Mouse (Mus musculus) brain, embryonic 14.5 days (tissue): ENCODE data around the gene Disp2. TPM values are rescaled to one million over a fixed set of nuclear protein-coding genes. Genes with fewer than 3 reads are reported as not detected.
A peak's percentile ranks its signal among the peaks of the same experiment; 100 is the strongest.

Experiments used
- DNase-seq: peaks from one replicate; pipeline ENCODE4 v3.0.0-alpha.2; 2011; ENCODE audit warnings: low read depth
- CTCF ChIP-seq: fragments of 200-500 bp; IDR thresholded peaks from 2 replicates; pipeline ENCODE4 v1.5.1; 2012; ENCODE audit warnings: inconsistent platforms, mild to moderate bottlenecking, moderate library complexity, borderline replicate concordance; ENCODE audit not compliant: insufficient read depth, insufficient read length; ENCODE audit errors: extremely low read depth
- POLR2A ChIP-seq: fragments of 200-500 bp; IDR thresholded peaks from 2 replicates; pipeline ENCODE4 v1.6.1; 2012; ENCODE audit warnings: mild to moderate bottlenecking, inconsistent platforms, borderline replicate concordance; ENCODE audit not compliant: poor library complexity, insufficient read depth, insufficient read length, severe bottlenecking; ENCODE audit errors: extremely low read depth
- polyA plus RNA-seq: library from polyadenylated mRNA; depleted of rRNA; stranded (reverse); fragments of >200 nt; gene quantifications from 2 replicates; pipeline ENCODE4 v1.2.3, GENCODE M21; 2012

The Disp2 gene
- polyA plus RNA-seq, 1 experiment, result 108 TPM

DNA sequence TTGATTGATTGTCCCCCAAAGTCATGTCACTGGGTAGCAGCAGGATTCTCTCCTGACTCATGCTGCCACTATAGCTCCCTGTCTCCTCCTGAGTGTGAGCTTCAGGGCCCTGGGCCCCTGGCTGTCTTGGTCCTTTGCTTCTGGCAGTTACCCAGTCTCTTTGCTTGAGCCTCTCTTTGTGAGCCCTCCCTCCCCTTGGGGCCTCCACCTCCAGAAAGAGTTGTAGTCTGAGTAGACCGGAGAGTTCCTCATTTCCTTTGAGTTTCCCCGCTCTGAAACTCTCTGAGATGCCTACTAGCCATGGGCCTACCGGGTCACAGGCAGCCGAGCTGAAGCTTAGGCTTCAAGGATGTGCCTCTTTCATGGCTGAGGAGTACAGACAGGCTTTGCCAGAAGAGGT is 14.1 kb downstream of the Disp2 start:
- no peak for TF ChIP-seq CTCF
- no peak for TF ChIP-seq POLR2A
- no peak for DNase-seq

DNA sequence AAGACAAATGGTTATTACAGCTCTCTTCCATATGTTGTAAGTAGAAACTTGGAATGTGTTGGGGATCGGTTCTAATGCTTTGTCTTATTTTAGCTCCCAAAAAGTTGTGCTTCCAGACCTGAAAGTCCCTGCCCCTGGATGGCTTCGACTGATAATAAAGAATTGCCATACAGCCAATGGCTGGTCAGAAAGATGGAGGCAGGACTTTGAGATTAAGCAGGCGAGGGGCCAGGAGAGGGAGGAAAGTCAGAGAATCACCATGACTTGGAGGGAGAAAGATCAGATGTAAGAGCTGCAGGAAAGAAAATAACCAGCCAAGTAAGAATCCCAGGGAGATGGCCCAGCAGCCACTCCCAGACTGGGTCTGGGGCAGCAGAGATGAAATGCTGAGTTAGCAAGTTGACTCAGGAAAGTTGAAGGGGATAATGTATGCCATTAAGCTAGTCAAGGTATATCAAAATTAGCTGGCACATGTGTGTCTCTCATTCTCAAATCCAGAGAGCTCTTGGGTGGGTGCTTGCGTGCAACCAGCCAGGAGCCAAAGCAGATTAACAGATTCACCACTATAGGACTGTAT is 23.1 kb downstream of the Disp2 start:
- no peak for TF ChIP-seq POLR2A
- TF ChIP-seq CTCF, result no peak
- no peak for DNase-seq

- no peak for TF ChIP-seq POLR2A
- DNase-seq, result no peak
These were observed 25.0 kb downstream of the Disp2 start for GRCm38 (mm10) chr2:118804474-118804873.

GRCm38 (mm10) chr2:118805137-118805536 is 25.6 kb downstream of the Disp2 start:
- no peak for DNase-seq
- TF ChIP-seq CTCF (no peak), POLR2A (no peak)

GRCm38 (mm10) chr2:118805756-118806155 is 26.2 kb downstream of the Disp2 start:
- TF ChIP-seq POLR2A (no peak), CTCF (no peak)
- no peak for DNase-seq

- TF ChIP-seq CTCF (no peak), POLR2A (no peak)
- no peak for DNase-seq
These were observed 27.3 kb downstream of the Disp2 start for GRCm38 (mm10) chr2:118806860-118807259.

- TF ChIP-seq POLR2A (no peak), CTCF (no peak)
- DNase-seq, result no peak
These were observed 31.3 kb downstream of the Disp2 start for GRCm38 (mm10) chr2:118810861-118811260.

DNA sequence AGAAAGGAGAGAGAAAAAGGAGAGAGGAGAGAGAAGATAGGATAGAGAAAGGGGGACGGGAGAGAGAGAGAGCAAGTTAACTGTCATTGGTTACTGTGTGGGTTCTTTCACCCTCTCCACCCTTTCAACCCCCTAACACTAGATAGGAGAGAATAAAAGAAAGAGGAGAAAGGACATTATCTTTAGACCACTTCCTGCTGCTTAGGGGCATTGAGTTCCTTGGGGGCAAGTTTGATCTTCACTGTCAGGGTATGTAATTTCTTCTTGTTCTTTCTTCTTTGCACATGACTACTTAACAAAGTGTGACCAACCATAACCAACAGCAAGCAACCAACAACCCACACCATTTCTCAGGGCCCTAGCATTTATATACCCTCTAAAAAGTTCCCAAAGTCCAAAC is 33.2 kb downstream of the Disp2 start:
- DNase-seq, result no peak
- TF ChIP-seq POLR2A (no peak), CTCF (no peak)

DNA sequence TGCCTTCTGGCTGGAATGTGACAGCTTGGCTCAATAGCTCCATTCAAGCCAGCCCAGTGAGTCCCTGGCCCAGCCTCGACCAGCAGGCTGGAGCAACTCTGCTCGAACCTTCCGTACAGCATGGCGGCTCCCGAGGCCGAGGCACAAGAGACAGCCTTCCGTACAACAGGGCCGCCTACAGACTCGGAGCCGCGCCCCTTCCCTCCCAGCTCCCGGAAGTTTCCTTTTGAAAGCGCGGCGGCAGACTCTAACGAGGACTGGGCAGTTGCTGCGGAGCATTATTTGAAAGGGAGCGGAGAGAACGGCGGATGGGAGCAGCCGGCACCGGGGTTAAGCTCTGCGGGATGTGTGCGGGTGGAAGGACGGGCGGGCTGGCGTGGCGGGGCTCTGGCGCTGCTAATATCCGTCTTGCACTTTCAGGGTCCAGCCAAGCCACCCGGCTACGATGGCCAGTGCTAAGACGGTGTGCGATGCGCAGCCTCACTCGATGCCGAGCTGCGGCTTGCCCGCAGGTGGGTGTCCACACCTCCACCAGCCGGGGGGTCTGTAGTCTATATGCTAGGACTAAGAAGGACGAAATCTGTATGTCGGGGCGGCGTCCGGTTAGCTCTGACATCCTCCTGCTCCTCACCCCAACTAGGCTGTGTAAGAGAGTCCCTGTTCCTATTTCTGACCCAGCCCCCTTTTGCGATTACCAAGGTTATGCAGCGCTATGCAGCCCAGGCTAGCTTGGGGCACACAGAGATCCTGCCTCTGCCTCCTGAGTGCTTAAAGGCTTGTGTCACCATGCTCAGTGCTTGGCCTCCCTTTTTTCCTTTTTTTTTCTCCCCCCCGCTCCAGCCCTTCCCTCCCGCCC is 34.7 kb downstream of the Disp2 start, which contains the start of gene Knstrn:
Gene Knstrn (plus strand): TSS at position 23 of the 856 bp plus-strand sequence.
- DNase-seq, result peak; percentile 98
- TF ChIP-seq POLR2A (no peak), CTCF (no peak)

DNA sequence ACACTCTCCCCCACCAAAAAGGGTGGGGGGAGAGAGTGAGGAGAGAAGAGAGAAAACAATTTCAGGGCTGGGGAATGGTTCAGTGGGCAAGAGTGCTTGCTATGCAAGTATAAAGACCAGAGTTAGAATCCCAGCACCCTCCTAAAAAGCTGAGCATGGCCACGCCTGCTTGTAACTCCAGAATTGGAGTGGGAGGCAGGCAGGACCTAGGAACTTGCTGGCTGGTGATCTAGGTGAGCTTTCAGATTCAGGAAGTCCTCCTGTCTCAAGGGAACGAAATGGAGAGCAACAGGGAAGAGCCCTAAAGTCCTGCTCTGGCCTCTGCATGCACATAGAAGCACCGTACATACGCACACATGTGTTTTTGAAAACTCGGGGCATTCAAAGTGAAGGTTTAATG is 43.3 kb downstream of the Disp2 start:
- TF ChIP-seq POLR2A (no peak), CTCF (no peak)
- no peak for DNase-seq

- TF ChIP-seq CTCF, result no peak
- no peak for TF ChIP-seq POLR2A
- no peak for DNase-seq
These were observed 44.9 kb downstream of the Disp2 start for GRCm38 (mm10) chr2:118824396-118824795.

- no peak for TF ChIP-seq CTCF
- no peak for TF ChIP-seq POLR2A
- DNase-seq, result no peak
These were observed 49.6 kb downstream of the Disp2 start for GRCm38 (mm10) chr2:118829096-118829495.

DNA sequence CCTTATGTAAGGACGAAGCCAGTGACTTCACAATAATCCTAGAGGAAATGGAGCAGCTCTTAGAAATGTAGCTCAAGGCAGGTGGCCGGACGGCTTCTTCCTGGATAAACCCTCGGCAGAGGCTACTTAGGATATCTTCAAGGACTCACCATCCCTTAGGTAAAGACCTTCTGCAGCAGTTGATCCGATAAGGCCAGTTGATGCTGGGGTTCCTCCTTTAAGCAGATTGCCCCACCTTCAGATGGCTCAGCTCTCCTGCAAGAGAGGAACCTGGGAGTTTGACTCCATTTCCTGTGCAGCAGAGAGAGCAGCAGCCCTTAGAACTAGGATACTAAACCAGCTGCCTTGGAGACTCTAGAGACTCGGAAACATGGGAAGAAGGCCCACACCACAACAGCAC is 54.5 kb downstream of the Disp2 start:
- TF ChIP-seq POLR2A, result no peak
- no peak for TF ChIP-seq CTCF
- no peak for DNase-seq

DNA sequence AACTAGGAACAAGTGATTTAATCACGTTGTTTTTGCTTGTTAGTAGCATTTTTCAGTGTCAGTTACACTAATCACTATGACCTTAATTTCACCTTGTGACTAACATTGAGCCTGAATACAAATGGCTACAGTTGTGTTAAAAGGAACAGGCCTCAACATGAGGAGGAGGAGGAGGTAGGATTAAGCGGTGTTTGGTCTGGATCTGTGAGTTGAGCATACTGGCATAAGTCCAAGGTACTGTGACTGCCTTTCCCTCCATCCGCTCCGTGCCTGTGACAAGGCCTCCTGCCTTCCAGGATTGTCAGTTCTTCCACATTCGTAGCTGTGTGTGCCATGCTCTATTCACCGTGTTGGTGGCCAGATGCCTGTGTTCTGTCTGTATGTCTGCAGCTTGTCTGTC is 55.6 kb downstream of the Disp2 start:
- DNase-seq, result peak; percentile 26
- TF ChIP-seq POLR2A, result no peak
- no peak for TF ChIP-seq CTCF
